2 mouse cellular contexts compared by ENCODE assay signal in genomic region chr10:79877174-79877573, GRCm38 (mm10).
TF ChIP-seq lines count a peak whose summit lies in the region.

No protein-coding gene starts in this region.

TF ChIP-seq in CH12.LX, 34 proteins besides CTCF, POLR2A, EP300 and RAD21:
- TF ChIP-seq SIN3A (IDR thresholded peaks at IDR 0.05; ENCODE audit: low read length): no peak
- peak; percentile 63 for TF ChIP-seq CHD2 (IDR thresholded peaks at IDR 0.05; ENCODE audit: low read length)
- no peak for TF ChIP-seq IRF4 (IDR thresholded peaks at IDR 0.05; ENCODE audit: low read depth, low read length)
- TF ChIP-seq ZC3H11A (IDR thresholded peaks at IDR 0.05; ENCODE audit: low read depth, low read length): no peak
- no peak for TF ChIP-seq NELFE (IDR thresholded peaks at IDR 0.05; ENCODE audit: low read depth, low read length)
- no peak for TF ChIP-seq MAFK (IDR thresholded peaks at IDR 0.05; ENCODE audit: insufficient replicate concordance, low read length)
- TF ChIP-seq MXI1 (IDR thresholded peaks at IDR 0.05; ENCODE audit: low read depth, low read length): 0 out of 2 replicates have a peak, but pooled peaks have one; percentile 28
- TF ChIP-seq MYC (IDR thresholded peaks at IDR 0.05; ENCODE audit: low read depth, low read length): no peak
- peak; percentile 46; the same call in 1 of the 2 replicates for TF ChIP-seq MAX (IDR thresholded peaks at IDR 0.05; ENCODE audit: low read length)
- no peak for TF ChIP-seq SMC3 (IDR thresholded peaks at IDR 0.05; ENCODE audit: low read depth, low read length)
- no peak for TF ChIP-seq USF1 (IDR thresholded peaks at IDR 0.05; ENCODE audit: low read depth, low read length)
- TF ChIP-seq TBP (conservative IDR thresholded peaks at IDR 0.05; ENCODE audit: low read depth, low read length): no peak
- no peak for TF ChIP-seq ZNF384 (IDR thresholded peaks at IDR 0.05; ENCODE audit: low read depth, low read length)
- TF ChIP-seq TCF12 (IDR thresholded peaks at IDR 0.05; ENCODE audit: low read depth, low read length): no peak
- no peak for TF ChIP-seq JUN (IDR thresholded peaks at IDR 0.05; ENCODE audit: insufficient read depth, low read depth, low read length)
- no peak for TF ChIP-seq E2F4 (IDR thresholded peaks at IDR 0.05; ENCODE audit: insufficient replicate concordance, low read depth, low read length)
- no peak for TF ChIP-seq NRF1 (IDR thresholded peaks at IDR 0.05; ENCODE audit: low read depth, low read length)
- no peak for TF ChIP-seq GABPA (IDR thresholded peaks at IDR 0.05; ENCODE audit: insufficient replicate concordance, low read depth, low read length)

TF ChIP-seq in MEL, 35 proteins besides CTCF, POLR2A, EP300 and RAD21:
- TF ChIP-seq CHD2 (IDR thresholded peaks at IDR 0.05; ENCODE audit: low read length) (peak; percentile 77), ELF1 (IDR thresholded peaks at IDR 0.05; ENCODE audit: low read depth, low read length) (peak; percentile 50; the same call in 1 of the 2 replicates), MYC (IDR thresholded peaks at IDR 0.05; ENCODE audit: low read depth, low read length) (peak; percentile 97), USF2 (IDR thresholded peaks at IDR 0.05; ENCODE audit: borderline replicate concordance in 1 of 2, insufficient read depth in 1 of 2, low read depth in 1 of 2, low read length in 2 of 2) (no peak), USF1 (IDR thresholded peaks at IDR 0.05; ENCODE audit: low read depth, low read length) (0 out of 2 replicates have a peak, but pooled peaks have one; percentile 3), MAZ (IDR thresholded peaks at IDR 0.05; ENCODE audit: low read depth, low read length) (peak; percentile 51; the same call in 1 of the 2 replicates), ZMIZ1 (IDR thresholded peaks at IDR 0.05; ENCODE audit: low read depth, low read length) (no peak), E2F4 (IDR thresholded peaks at IDR 0.05; ENCODE audit: borderline replicate concordance, low read depth, low read length) (peak; percentile 52; the same call in 1 of the 2 replicates), MAX (IDR thresholded peaks at IDR 0.05; ENCODE audit: low read length) (peak; percentile 87), CHD1 (IDR thresholded peaks at IDR 0.05; ENCODE audit: low read depth, low read length) (no peak), NELFE (IDR thresholded peaks at IDR 0.05; ENCODE audit: low read depth, low read length) (peak; percentile 38; the same call in 1 of the 2 replicates), TAL1 (IDR thresholded peaks at IDR 0.05; ENCODE audit: low read length) (no peak), ZC3H11A (IDR thresholded peaks at IDR 0.05; ENCODE audit: low read depth, low read length) (no peak), KAT2A (conservative IDR thresholded peaks at IDR 0.05; ENCODE audit: low read depth, low read length) (no peak), GATA1 (IDR thresholded peaks at IDR 0.05; ENCODE audit: low read depth, low read length) (0 out of 2 replicates have a peak, but pooled peaks have one; percentile 21), ETS1 (IDR thresholded peaks at IDR 0.05; ENCODE audit: low read depth, low read length) (peak; percentile 56; the same call in 1 of the 2 replicates), TBP (IDR thresholded peaks at IDR 0.05; ENCODE audit: low read depth, low read length) (peak; percentile 70), TCF12 (IDR thresholded peaks at IDR 0.05; ENCODE audit: low read depth, low read length) (peak; percentile 49), HCFC1 (IDR thresholded peaks at IDR 0.05; ENCODE audit: low read depth, low read length) (peak; percentile 62), MXI1 (IDR thresholded peaks at IDR 0.05; ENCODE audit: low read depth, low read length) (peak; percentile 94), SIN3A (IDR thresholded peaks at IDR 0.05; ENCODE audit: low read length) (peak; percentile 66; the same call in 1 of the 2 replicates)
